Mouse (Mus musculus): ENCODE results near the gene Txnl4b. TPM values are rescaled to one million over a fixed set of nuclear protein-coding genes. Genes with fewer than 3 reads are reported as not detected.

Txnl4b gene
- polyA plus RNA-seq, 1 experiment from 2014 or later = 18.7 TPM

Other genes starting within 250 kb of the Txnl4b start
- 0.09 and 0.15 TPM in 2 replicates for gene Pmfbp1, start 71.9 kb upstream of the Txnl4b start, polyA plus RNA-seq (2014; fragmentation: Nextera tagmentation; extraction: Ambion mirVana)
- gene Dhx38, start within 50 bp of the Txnl4b start, polyA plus RNA-seq (2014; fragmentation: Nextera tagmentation; extraction: Ambion mirVana) = 9.5 and 10.9 TPM in 2 replicates
- 0.59 and 0.77 TPM in 2 replicates for gene Hp, start 13.3 kb downstream of the Txnl4b start, polyA plus RNA-seq (2014; fragmentation: Nextera tagmentation; extraction: Ambion mirVana)
- 31.5 and 38.7 TPM in 2 replicates for gene Dhodh, start 42.8 kb downstream of the Txnl4b start, polyA plus RNA-seq (2014; fragmentation: Nextera tagmentation; extraction: Ambion mirVana)
- 0.15 TPM in 1 of 2 replicates, not detected in the other for gene Pkd1l3, start 48.6 kb downstream of the Txnl4b start, polyA plus RNA-seq (2014; fragmentation: Nextera tagmentation; extraction: Ambion mirVana)
- 91.3 and 95.8 TPM in 2 replicates for gene Ist1, start 127.4 kb downstream of the Txnl4b start, polyA plus RNA-seq (2014; fragmentation: Nextera tagmentation; extraction: Ambion mirVana)
- 22.7 and 23.1 TPM in 2 replicates for gene Zfp821, start 139.7 kb downstream of the Txnl4b start, polyA plus RNA-seq (2014; fragmentation: Nextera tagmentation; extraction: Ambion mirVana)
- 4.7 and 4.8 TPM in 2 replicates for gene Atxn1l, start 171.8 kb downstream of the Txnl4b start, polyA plus RNA-seq (2014; fragmentation: Nextera tagmentation; extraction: Ambion mirVana)
- gene Ap1g1, start 212.7 kb downstream of the Txnl4b start, polyA plus RNA-seq (2014; fragmentation: Nextera tagmentation; extraction: Ambion mirVana) = 23.8 and 25.2 TPM in 2 replicates